Mouse (Mus musculus) MEL (cell line): ENCODE measurements around the gene Tsg101. TPM values are rescaled to one million over a fixed set of nuclear protein-coding genes. Genes with fewer than 3 reads are reported as not detected.

Source experiments
- DNase-seq: peaks from one replicate; pipeline ENCODE4 v3.0.0; 2011; ENCODE audit warnings: low read depth, low spot score
- H3K27ac ChIP-seq: 2 replicates; pipeline ENCODE4 v1.5.1; 2012; ENCODE audit warnings: low read depth, mild to moderate bottlenecking, control low read depth, low read length, moderate library complexity; ENCODE audit not compliant: control insufficient read depth
- H3K27me3 ChIP-seq, 2 experiments: fragments of 150-350 bp in 1 of 2; sonication (generic) in 1 of 2; 2 replicates each; pipeline ENCODE4 v1.6.1; 2012; ENCODE audit warnings: low read length in 2 of 2, mild to moderate bottlenecking in 2 of 2, improper control_type of control experiment in 1 of 2, moderate library complexity in 1 of 2; ENCODE audit not compliant: insufficient read depth in 2 of 2, control insufficient read depth in 1 of 2
- H3K36me3 ChIP-seq, 2 experiments: 2 replicates each; pipeline ENCODE4 v1.6.1; 2012 to 2014; ENCODE audit warnings: low read length in 2 of 2, improper control_type of control experiment in 1 of 2, inconsistent platforms in 1 of 2, mild to moderate bottlenecking in 1 of 2; ENCODE audit not compliant: insufficient read depth in 2 of 2, control insufficient read depth in 1 of 2
- H3K4me1 ChIP-seq, 2 experiments: fragments of 150-350 bp in 1 of 2; sonication (generic) in 1 of 2; 2 replicates each; pipeline ENCODE4 v1.6.1; 2012; ENCODE audit warnings: low read length in 2 of 2, improper control_type of control experiment in 1 of 2, mild to moderate bottlenecking in 1 of 2; ENCODE audit not compliant: insufficient read depth in 2 of 2, control insufficient read depth in 1 of 2
- H3K4me3 ChIP-seq, 2 experiments: fragments of 150-350 bp in 1 of 2; sonication (generic) in 1 of 2; 2 replicates each; pipeline ENCODE4 v1.5.1; 2012; ENCODE audit warnings: low read depth in 2 of 2, low read length in 2 of 2, mild to moderate bottlenecking in 2 of 2, moderate library complexity in 2 of 2, control low read depth in 1 of 2, improper control_type of control experiment in 1 of 2; ENCODE audit not compliant: control insufficient read depth in 1 of 2, insufficient read depth in 1 of 2
- H3K79me2 ChIP-seq: 2 replicates; pipeline ENCODE4 v1.6.1; 2012; ENCODE audit warnings: mild to moderate bottlenecking, low read length, moderate library complexity; ENCODE audit not compliant: control insufficient read depth, poor library complexity, insufficient read depth
- H3K9ac ChIP-seq: 2 replicates; pipeline ENCODE4 v1.6.1; 2012; ENCODE audit warnings: low read depth, mild to moderate bottlenecking, control low read depth, low read length, moderate library complexity; ENCODE audit not compliant: control insufficient read depth, poor library complexity, severe bottlenecking
- H3K9me3 ChIP-seq: fragments of 150-350 bp; sonication (generic); replicated peaks from 2 replicates; pipeline ENCODE4 v1.6.1; 2012; ENCODE audit warnings: mild to moderate bottlenecking, low read length, improper control_type of control experiment, moderate library complexity; ENCODE audit not compliant: insufficient read depth
- BHLHE40 ChIP-seq: IDR thresholded peaks from 2 replicates; pipeline ENCODE4 v1.6.1; 2012; ENCODE audit warnings: low read depth, mild to moderate bottlenecking, inconsistent platforms, low read length, improper control_type of control experiment, borderline replicate concordance
- CTCF ChIP-seq, 3 experiments: IDR thresholded peaks in 2 of 3; conservative IDR thresholded peaks in 1 of 3; 2 replicates each; pipeline ENCODE4 v1.5.1; 2011 to 2012; ENCODE audit warnings: low read length in 3 of 3, low read depth in 2 of 3, mild to moderate bottlenecking in 2 of 3, improper control_type of control experiment in 1 of 3, inconsistent platforms in 1 of 3, mixed read lengths in 1 of 3, moderate library complexity in 1 of 3; ENCODE audit not compliant: control insufficient read depth in 1 of 3, insufficient read depth in 1 of 3, poor library complexity in 1 of 3, severe bottlenecking in 1 of 3
- E2F4 ChIP-seq: IDR thresholded peaks from 2 replicates; pipeline ENCODE4 v1.6.1; 2011; ENCODE audit warnings: low read depth, low read length, improper control_type of control experiment, borderline replicate concordance
- GATA1 ChIP-seq: IDR thresholded peaks from 2 replicates; pipeline ENCODE4 v1.6.1; 2011; ENCODE audit warnings: low read depth, low read length, improper control_type of control experiment
- HCFC1 ChIP-seq: IDR thresholded peaks from 2 replicates; pipeline ENCODE4 v1.6.1; 2012; ENCODE audit warnings: low read depth, mild to moderate bottlenecking, inconsistent platforms, low read length, improper control_type of control experiment, moderate library complexity
- KAT2A ChIP-seq: conservative IDR thresholded peaks from 2 replicates; pipeline ENCODE4 v1.6.1; 2012; ENCODE audit warnings: low read depth, low read length, improper control_type of control experiment, inconsistent platforms
- MAFK ChIP-seq: IDR thresholded peaks from 2 replicates; pipeline ENCODE4 v1.6.1; 2011; ENCODE audit warnings: low read depth, mild to moderate bottlenecking, low read length, improper control_type of control experiment, borderline replicate concordance
- MAX ChIP-seq: IDR thresholded peaks from 2 replicates; pipeline ENCODE4 v1.6.1; 2011; ENCODE audit warnings: low read length, improper control_type of control experiment
- MXI1 ChIP-seq: IDR thresholded peaks from 2 replicates; pipeline ENCODE4 v1.6.1; 2011; ENCODE audit warnings: mild to moderate bottlenecking, low read depth, low read length, improper control_type of control experiment
- MYB ChIP-seq: IDR thresholded peaks from 2 replicates; pipeline ENCODE4 v1.6.1; 2011; ENCODE audit warnings: mild to moderate bottlenecking, low read depth, low read length, improper control_type of control experiment
- NELFE ChIP-seq: IDR thresholded peaks from 2 replicates; pipeline ENCODE4 v1.6.1; 2011; ENCODE audit warnings: low read depth, low read length, improper control_type of control experiment
- POLR2AphosphoS5 ChIP-seq: IDR thresholded peaks from 2 replicates; pipeline ENCODE4 v1.6.1; 2012; ENCODE audit warnings: low read depth, borderline replicate concordance, mild to moderate bottlenecking, inconsistent platforms, low read length, moderate library complexity, mixed read lengths
- RAD21 ChIP-seq: IDR thresholded peaks from 2 replicates; pipeline ENCODE4 v1.6.1; 2011; ENCODE audit warnings: mild to moderate bottlenecking, low read depth, low read length, improper control_type of control experiment
- TAL1 ChIP-seq: IDR thresholded peaks from 2 replicates; pipeline ENCODE4 v1.6.1; 2012; ENCODE audit warnings: mild to moderate bottlenecking, inconsistent platforms, low read length, moderate library complexity, mixed read lengths
- UBTF ChIP-seq: IDR thresholded peaks from 2 replicates; pipeline ENCODE4 v1.6.1; 2012; ENCODE audit warnings: low read depth, mild to moderate bottlenecking, inconsistent platforms, low read length, improper control_type of control experiment, moderate library complexity, borderline replicate concordance; ENCODE audit not compliant: insufficient read depth
- USF1 ChIP-seq: IDR thresholded peaks from 2 replicates; pipeline ENCODE4 v1.6.1; 2014; ENCODE audit warnings: low read depth, mild to moderate bottlenecking, inconsistent platforms, low read length, improper control_type of control experiment, moderate library complexity
- USF2 ChIP-seq, 2 experiments: IDR thresholded peaks; 2 replicates each; pipeline ENCODE4 v1.6.1; 2011 to 2012; ENCODE audit warnings: improper control_type of control experiment in 2 of 2, low read length in 2 of 2, borderline replicate concordance in 1 of 2, inconsistent platforms in 1 of 2, low read depth in 1 of 2, mild to moderate bottlenecking in 1 of 2; ENCODE audit not compliant: insufficient read depth in 1 of 2
- ZC3H11A ChIP-seq: IDR thresholded peaks from 2 replicates; pipeline ENCODE4 v1.6.1; 2012; ENCODE audit warnings: low read depth, mild to moderate bottlenecking, inconsistent platforms, low read length, improper control_type of control experiment
- ZMIZ1 ChIP-seq: IDR thresholded peaks from 2 replicates; pipeline ENCODE4 v1.6.1; 2012; ENCODE audit warnings: low read depth, mild to moderate bottlenecking, inconsistent platforms, low read length, improper control_type of control experiment, moderate library complexity
- ZNF384 ChIP-seq: IDR thresholded peaks from 2 replicates; pipeline ENCODE4 v1.6.1; 2012; ENCODE audit warnings: low read depth, mild to moderate bottlenecking, inconsistent platforms, low read length, improper control_type of control experiment
- polyA plus RNA-seq, 2 experiments: library from polyadenylated mRNA; stranded (reverse) in 1 of 2; unstranded in 1 of 2; fragments of >175 nt in 1 of 2; fragments of >200 nt in 1 of 2; gene quantifications; 2 replicates each; pipeline versions ENCODE4 v1.2.1 to v1.2.4; 2012; ENCODE audit warnings: low replicate concordance in 2 of 2, low read depth in 1 of 2; ENCODE audit not compliant: insufficient read length in 2 of 2, insufficient read depth in 1 of 2, missing spikeins in 1 of 2
- total RNA-seq: library from RNA; depleted of rRNA; stranded (reverse); fragments of 300-350 nt; gene quantifications from 2 replicates; pipeline ENCODE4 v1.2.3, GENCODE M21; 2012

Tsg101 gene
- total and polyA plus RNA-seq, 3 experiments, result 25.3 to 88.9 TPM; not detected in 1

DNA sequence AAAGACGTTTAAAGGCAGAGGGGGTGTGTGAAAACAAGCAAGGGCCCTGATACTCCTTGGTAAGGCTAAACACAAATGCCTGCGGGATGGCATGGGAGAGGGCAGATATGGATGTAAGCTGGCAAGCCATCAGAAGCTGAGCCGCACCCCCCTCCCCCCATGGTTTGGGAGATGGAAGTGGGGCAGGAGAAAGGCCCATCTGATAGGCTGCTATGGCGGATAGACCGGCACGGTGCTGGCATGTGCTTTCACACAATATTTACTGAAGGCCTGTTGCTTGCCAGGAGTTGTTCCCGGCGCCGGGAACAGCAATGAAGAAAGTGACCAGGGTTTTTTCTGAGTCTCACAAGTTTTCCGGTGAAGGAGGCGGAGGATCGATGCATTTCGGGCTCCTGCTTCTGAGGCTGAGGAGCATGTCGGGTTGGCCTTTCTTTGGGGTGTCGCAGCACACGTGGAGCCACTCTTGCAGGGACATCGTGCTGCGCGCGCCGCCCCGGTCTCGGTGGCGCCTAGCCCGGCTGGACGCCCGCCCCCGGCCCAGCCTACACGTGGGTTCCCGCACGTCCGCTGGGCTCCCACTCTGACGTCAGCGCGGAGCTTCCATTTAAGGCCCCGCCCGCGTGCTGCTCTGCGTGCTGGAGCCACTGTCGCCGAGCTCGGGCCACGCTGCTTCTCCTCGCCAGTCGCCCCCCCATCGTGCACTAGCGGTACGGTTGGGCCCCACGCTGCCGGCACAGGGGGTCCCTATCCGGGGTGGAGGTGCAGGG, 74.4 kb downstream of the Tsg101 start (continued):
- TF ChIP-seq ZMIZ1 (peak; percentile 98), USF2 (IDR thresholded peaks at IDR 0.05; ENCODE audit: borderline replicate concordance in 1 of 2, insufficient read depth in 1 of 2, low read depth in 1 of 2, low read length in 2 of 2) (no peak), MYB (no peak)

- Histone ChIP-seq H3K36me3 (peaks cover 13 to 27% of the 10 kb centered on the region in 2 experiments), H3K4me3 (no peak overlapping the region), H3K9ac (no peak overlapping the region), H3K79me2 (peaks cover 29% of the 10 kb centered on the region), H3K9me3 (no peaks in the 10 kb centered on the region), H3K27me3 (no peaks in the 10 kb centered on the region), H3K27ac (no peak overlapping the region), H3K4me1 (peaks cover 13 to 25% of the 10 kb centered on the region in 2 experiments)
- TF ChIP-seq HCFC1 (no peak), KAT2A (no peak), RAD21 (no peak), E2F4 (no peak), TAL1 (no peak), UBTF (no peak), GATA1 (no peak), BHLHE40 (no peak), NELFE (no peak), CTCF (IDR thresholded peaks at IDR 0.05 in 2 of 3, conservative IDR thresholded peaks at IDR 0.05 in 1 of 3; ENCODE audit: control insufficient read depth in 1 of 3, insufficient read depth in 1 of 3, low read depth in 2 of 3, low read length in 3 of 3, poor library complexity in 1 of 3, severe bottlenecking in 1 of 3) (no peak), POLR2AphosphoS5 (no peak), USF1 (no peak), ZNF384 (no peak), MAX (no peak)
- no peak for DNase-seq
These were observed 76.2 kb downstream of the Tsg101 start for GRCm38 (mm10) chr7:46843576-46843975.

- no peaks in the 10 kb centered on the region for H3K27me3 ChIP-seq
- TF ChIP-seq MXI1 (no peak), HCFC1 (no peak), ZC3H11A (no peak), GATA1 (no peak), ZNF384 (no peak), MAFK (no peak), ZMIZ1 (no peak), TAL1 (no peak)
- no peak overlapping the region for H3K9ac ChIP-seq
- H3K4me3 ChIP-seq, result no peak overlapping the region
- no peak overlapping the region for H3K27ac ChIP-seq
- H3K9me3 ChIP-seq, result no peaks in the 10 kb centered on the region
- DNase-seq, result no peak
- peaks cover 2 to 16% of the 10 kb centered on the region in 2 experiments; a peak in 2 of 4 replicates for H3K36me3 ChIP-seq
- H3K79me2 ChIP-seq, result peaks cover 19% of the 10 kb centered on the region
- peaks cover 13 to 22% of the 10 kb centered on the region in 2 experiments for H3K4me1 ChIP-seq
These were observed 77.5 kb downstream of the Tsg101 start for GRCm38 (mm10) chr7:46842278-46842677.
